Mouse (Mus musculus) neural tube, embryonic 15.5 days (tissue): ENCODE data around the gene Ctnnbl1. TPM values are rescaled to one million over a fixed set of nuclear protein-coding genes. Genes with fewer than 3 reads are reported as not detected.

Experiments
- ATAC-seq: fragments of 200-750 bp; cut with Nextera tagmentation; 2 replicates; pipeline ENCODE4 v1.8.0; 2017; ENCODE audit warnings: mild to moderate bottlenecking, moderate TSS enrichment, moderate library complexity; ENCODE audit not compliant: low FRiP score
- H3K27ac ChIP-seq: fragments of 300-500 bp; sonication (generic); replicated peaks from 2 replicates; pipeline ENCODE4 v1.5.1; 2015; ENCODE audit warnings: mild to moderate bottlenecking, inconsistent platforms
- H3K27me3 ChIP-seq: fragments of 300-500 bp; sonication (generic); replicated peaks from 2 replicates; pipeline ENCODE4 v1.6.1; 2015; ENCODE audit warnings: inconsistent platforms
- H3K36me3 ChIP-seq: fragments of 300-500 bp; sonication (generic); 2 replicates; pipeline ENCODE4 v1.6.1; 2015; ENCODE audit warnings: inconsistent platforms
- H3K4me1 ChIP-seq: fragments of 300-500 bp; sonication (generic); 2 replicates; pipeline ENCODE4 v1.6.1; 2015; ENCODE audit warnings: inconsistent platforms
- H3K4me2 ChIP-seq: fragments of 300-500 bp; sonication (generic); 2 replicates; pipeline ENCODE4 v1.6.1; 2015; ENCODE audit warnings: inconsistent platforms, mild to moderate bottlenecking, moderate library complexity
- H3K4me3 ChIP-seq: fragments of 300-500 bp; sonication (generic); replicated peaks from 2 replicates; pipeline ENCODE4 v1.5.1; 2015; ENCODE audit warnings: mild to moderate bottlenecking, inconsistent platforms
- H3K9ac ChIP-seq: fragments of 300-500 bp; sonication (generic); replicated peaks from 2 replicates; pipeline ENCODE4 v1.6.1; 2015; ENCODE audit warnings: mild to moderate bottlenecking, inconsistent platforms
- H3K9me3 ChIP-seq: fragments of 300-500 bp; sonication (generic); replicated peaks from 2 replicates; pipeline ENCODE4 v1.6.1; 2016; ENCODE audit warnings: inconsistent platforms
- WGBS: fragments of 180-500 bp; shearing (Covaris S2); methylation state at CpG from one replicate; pipeline ENCODE4 v1.1.7; 2015; ENCODE audit warnings: mixed read lengths; 5-methylcytosine and 5-hydroxymethylcytosine counted together
- polyA plus RNA-seq: library from polyadenylated mRNA; unstranded; fragments of >200 nt; fragmentation: Nextera tagmentation; extraction: Ambion mirVana; gene quantifications from 2 replicates; pipeline ENCODE4 v1.2.1, GENCODE M21; 2015

The Ctnnbl1 gene
- polyA plus RNA-seq, 1 experiment from 2014 or later: 51.3 TPM

- Histone ChIP-seq H3K4me1 (peaks cover 44% of the 10 kb centered on the region), H3K27ac (peak overlapping the region; percentile 61; the same call in 1 of the 2 replicates), H3K4me3 (no peak overlapping the region), H3K27me3 (no peaks in the 10 kb centered on the region), H3K4me2 (no peak overlapping the region), H3K9ac (no peak overlapping the region), H3K36me3 (peaks cover 3% of the 10 kb centered on the region; the same call in 1 of the 2 replicates), H3K9me3 (no peaks in the 10 kb centered on the region)
- no peak for ATAC-seq
- 16% methylated on average over 8 of the region's 8 CpGs for WGBS
Observed at GRCm38 (mm10) chr2:157837050-157837449, 99.8 kb downstream of the Ctnnbl1 start.

- Histone ChIP-seq H3K27me3 (no peaks in the 10 kb centered on the region), H3K27ac (peak overlapping the region; percentile 28; the same call in 1 of the 2 replicates), H3K36me3 (peaks cover 3% of the 10 kb centered on the region; the same call in 1 of the 2 replicates), H3K9ac (no peak overlapping the region), H3K4me3 (no peak overlapping the region), H3K4me1 (peaks cover 46% of the 10 kb centered on the region), H3K4me2 (no peak overlapping the region), H3K9me3 (no peaks in the 10 kb centered on the region)
- no peak for ATAC-seq
- WGBS: 82% methylated on average over 13 of the region's 13 CpGs
Observed at GRCm38 (mm10) chr2:157838206-157838923, 101.2 kb downstream of the Ctnnbl1 start.

GRCm38 (mm10) chr2:157840641-157841078 lies 103.5 kb downstream of the Ctnnbl1 start:
- peaks cover 46% of the 10 kb centered on the region for H3K4me1 ChIP-seq
- ATAC-seq: peak; percentile 59; the same call in 1 of the 2 replicates
- no peaks in the 10 kb centered on the region for H3K27me3 ChIP-seq
- H3K4me2 ChIP-seq: no peak overlapping the region
- no peaks in the 10 kb centered on the region for H3K9me3 ChIP-seq
- no peak overlapping the region for H3K4me3 ChIP-seq
- no peak overlapping the region for H3K9ac ChIP-seq
- H3K36me3 ChIP-seq: peaks cover 3% of the 10 kb centered on the region; the same call in 1 of the 2 replicates
- peak overlapping the region; percentile 64 for H3K27ac ChIP-seq

GRCm38 (mm10) chr2:157841121-157841520 lies 103.9 kb downstream of the Ctnnbl1 start:
- no peak overlapping the region for H3K4me2 ChIP-seq
- peak; percentile 62; the same call in 1 of the 2 replicates for ATAC-seq
- H3K36me3 ChIP-seq: peaks cover 3% of the 10 kb centered on the region; the same call in 1 of the 2 replicates
- no peak overlapping the region for H3K4me3 ChIP-seq
- no peak overlapping the region for H3K9ac ChIP-seq
- H3K27ac ChIP-seq: peak overlapping the region; percentile 64
- H3K4me1 ChIP-seq: peaks cover 46% of the 10 kb centered on the region
- 41% methylated on average over 6 of the region's 6 CpGs for WGBS
- H3K27me3 ChIP-seq: no peaks in the 10 kb centered on the region
- no peaks in the 10 kb centered on the region for H3K9me3 ChIP-seq

- no peaks in the 10 kb centered on the region for H3K27me3 ChIP-seq
- H3K36me3 ChIP-seq: no peaks in the 10 kb centered on the region
- WGBS: 85% methylated on average over 2 of the region's 2 CpGs
- no peak for ATAC-seq
- no peaks in the 10 kb centered on the region for H3K9me3 ChIP-seq
- peaks cover 42% of the 10 kb centered on the region for H3K4me1 ChIP-seq
- H3K4me3 ChIP-seq: no peak overlapping the region
- no peak overlapping the region for H3K4me2 ChIP-seq
- no peak overlapping the region for H3K9ac ChIP-seq
- H3K27ac ChIP-seq: no peak overlapping the region; the same call in 1 of the 2 replicates
Observed at GRCm38 (mm10) chr2:157844746-157845145, 107.5 kb downstream of the Ctnnbl1 start.

- no peak overlapping the region for H3K27ac ChIP-seq
- no peaks in the 10 kb centered on the region for H3K27me3 ChIP-seq
- H3K4me2 ChIP-seq: no peak overlapping the region
- H3K9ac ChIP-seq: no peak overlapping the region
- peaks cover 36% of the 10 kb centered on the region for H3K4me1 ChIP-seq
- H3K36me3 ChIP-seq: no peaks in the 10 kb centered on the region
- no peak for ATAC-seq
- H3K4me3 ChIP-seq: no peak overlapping the region
- no peaks in the 10 kb centered on the region for H3K9me3 ChIP-seq
- WGBS: 80% methylated on average over 5 of the region's 5 CpGs
Observed at GRCm38 (mm10) chr2:157845831-157846230, 108.6 kb downstream of the Ctnnbl1 start.

- WGBS: 87% methylated on average over 3 of the region's 3 CpGs
- H3K4me1 ChIP-seq: peaks cover 23% of the 10 kb centered on the region; the same call in 1 of the 2 replicates
- H3K36me3 ChIP-seq: no peaks in the 10 kb centered on the region
- no peak overlapping the region for H3K27ac ChIP-seq
- H3K4me2 ChIP-seq: no peak overlapping the region
- H3K9me3 ChIP-seq: no peaks in the 10 kb centered on the region
- H3K4me3 ChIP-seq: no peak overlapping the region
- H3K9ac ChIP-seq: no peak overlapping the region
- no peak for ATAC-seq
- H3K27me3 ChIP-seq: no peaks in the 10 kb centered on the region
Observed at GRCm38 (mm10) chr2:157853135-157853534, 115.9 kb downstream of the Ctnnbl1 start.

GRCm38 (mm10) chr2:157855814-157856213 lies 118.6 kb downstream of the Ctnnbl1 start:
- no peaks in the 10 kb centered on the region for H3K27me3 ChIP-seq
- H3K9me3 ChIP-seq: no peaks in the 10 kb centered on the region
- no peak for ATAC-seq
- no peak overlapping the region for H3K9ac ChIP-seq
- H3K27ac ChIP-seq: no peak overlapping the region
- H3K4me3 ChIP-seq: no peak overlapping the region
- H3K4me2 ChIP-seq: no peak overlapping the region
- no peaks in the 10 kb centered on the region for H3K36me3 ChIP-seq
- WGBS: 57% methylated on average over 6 of the region's 6 CpGs
- H3K4me1 ChIP-seq: peaks cover 27% of the 10 kb centered on the region

- H3K4me2 ChIP-seq: no peak overlapping the region
- H3K9ac ChIP-seq: no peak overlapping the region
- H3K9me3 ChIP-seq: no peaks in the 10 kb centered on the region
- WGBS: 69% methylated on average over 3 of the region's 3 CpGs
- ATAC-seq: no peak
- H3K27ac ChIP-seq: peak overlapping the region; percentile 54; the same call in 1 of the 2 replicates
- H3K4me3 ChIP-seq: no peak overlapping the region
- no peaks in the 10 kb centered on the region for H3K36me3 ChIP-seq
- H3K27me3 ChIP-seq: no peaks in the 10 kb centered on the region
- peaks cover 38% of the 10 kb centered on the region for H3K4me1 ChIP-seq
Observed at GRCm38 (mm10) chr2:157857496-157857895, 120.3 kb downstream of the Ctnnbl1 start.

GRCm38 (mm10) chr2:157858317-157858716 lies 121.1 kb downstream of the Ctnnbl1 start:
- no peak overlapping the region for H3K9ac ChIP-seq
- H3K4me1 ChIP-seq: peaks cover 38% of the 10 kb centered on the region
- peak overlapping the region; percentile 54 for H3K27ac ChIP-seq
- H3K4me2 ChIP-seq: no peak overlapping the region
- no peak overlapping the region for H3K4me3 ChIP-seq
- no peak for ATAC-seq
- WGBS: 72% methylated on average over 7 of the region's 7 CpGs
- H3K9me3 ChIP-seq: no peaks in the 10 kb centered on the region
- no peaks in the 10 kb centered on the region for H3K27me3 ChIP-seq
- no peaks in the 10 kb centered on the region for H3K36me3 ChIP-seq

GRCm38 (mm10) chr2:157859046-157859701 lies 122.0 kb downstream of the Ctnnbl1 start:
- no peaks in the 10 kb centered on the region for H3K27me3 ChIP-seq
- peak overlapping the region; percentile 54 for H3K27ac ChIP-seq
- ATAC-seq: peak; percentile 43; the same call in 1 of the 2 replicates
- H3K36me3 ChIP-seq: no peaks in the 10 kb centered on the region
- 62% methylated on average over 8 of the region's 8 CpGs for WGBS
- peaks cover 38% of the 10 kb centered on the region for H3K4me1 ChIP-seq
- H3K9ac ChIP-seq: no peak overlapping the region
- H3K9me3 ChIP-seq: no peaks in the 10 kb centered on the region
- no peak overlapping the region for H3K4me3 ChIP-seq
- H3K4me2 ChIP-seq: no peak overlapping the region
